Mouse (Mus musculus): ENCODE data around the gene Krtap16-3. TPM values are rescaled to one million over a fixed set of nuclear protein-coding genes. Genes with fewer than 3 reads are reported as not detected.

Krtap16-3 gene
- total RNA-seq (2017), result not detected in 3 replicates

DNA sequence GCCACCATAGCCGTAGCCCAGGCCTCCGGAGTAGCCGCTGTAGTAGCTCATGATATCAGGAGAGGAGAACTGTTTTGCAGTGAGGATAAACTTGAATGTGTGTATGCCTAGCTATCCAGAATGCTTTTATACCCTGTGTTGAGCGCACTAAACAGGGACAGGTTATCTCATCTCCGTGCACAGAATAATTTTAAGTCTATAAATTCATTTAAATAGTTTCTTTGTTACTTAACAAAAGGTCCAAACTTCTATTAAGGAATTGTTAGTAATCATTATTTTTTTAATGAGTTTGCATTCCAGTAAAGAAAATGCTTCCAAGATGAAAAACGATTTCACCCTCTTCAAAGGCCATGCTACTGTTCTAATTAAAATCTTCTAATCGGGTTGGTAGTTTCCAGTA, at the start of gene Krtap16-3:
Gene Krtap16-3 (minus strand): TSS at position 101 of the 400 bp plus-strand sequence.
- ATAC-seq (replicated peaks; ENCODE audit: insufficient number of reproducible peaks, low FRiP score, low TSS enrichment, poor library complexity, severe bottlenecking), result no peak

DNA sequence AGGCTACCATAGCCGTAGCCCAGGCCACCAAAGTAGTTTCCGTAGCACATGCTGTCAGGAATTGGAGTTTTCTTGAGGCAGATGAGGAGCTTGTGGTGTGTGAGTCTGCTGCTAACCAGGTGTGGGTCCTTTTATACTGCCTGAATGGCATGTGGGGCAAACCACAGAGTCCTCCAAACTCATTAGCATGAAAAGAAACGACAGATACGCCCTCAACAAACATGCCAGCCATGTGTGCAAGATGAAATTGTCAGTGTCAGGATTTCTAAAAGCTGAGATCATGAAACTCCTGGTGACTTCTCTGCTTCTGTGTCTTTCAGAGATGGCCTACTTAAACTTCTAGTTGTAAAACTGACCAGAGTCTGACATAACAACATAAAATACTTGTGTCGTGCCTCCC, 48.0 kb upstream of the Krtap16-3 start, which contains the start of gene Krtap22-2:
Gene Krtap22-2 (minus strand): TSS at position 101 of the 400 bp plus-strand sequence.
- no peak for ATAC-seq (replicated peaks; ENCODE audit: insufficient number of reproducible peaks, low FRiP score, low TSS enrichment, poor library complexity, severe bottlenecking)

DNA sequence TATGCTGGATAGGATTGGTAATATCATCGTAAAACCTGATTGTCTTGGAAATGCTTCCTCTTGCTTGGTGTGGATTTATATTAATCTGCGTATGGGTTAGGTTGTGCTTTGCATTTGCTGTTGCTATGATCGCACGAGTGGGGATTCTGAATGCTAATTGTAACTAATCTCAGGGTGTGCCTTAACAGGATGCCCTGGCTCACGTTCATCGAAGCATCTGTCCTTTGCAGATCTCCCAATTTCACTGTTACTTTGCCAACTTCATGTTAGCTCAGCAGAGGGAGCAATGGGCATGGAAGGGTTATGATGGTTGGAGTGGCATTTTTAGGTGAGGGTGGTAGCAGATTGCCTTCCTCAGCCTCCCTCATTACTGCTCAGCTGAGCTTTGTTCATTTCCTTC, 21.6 kb downstream of the Krtap16-3 start:
- ATAC-seq (replicated peaks; ENCODE audit: insufficient number of reproducible peaks, low FRiP score, low TSS enrichment, poor library complexity, severe bottlenecking), result no peak

DNA sequence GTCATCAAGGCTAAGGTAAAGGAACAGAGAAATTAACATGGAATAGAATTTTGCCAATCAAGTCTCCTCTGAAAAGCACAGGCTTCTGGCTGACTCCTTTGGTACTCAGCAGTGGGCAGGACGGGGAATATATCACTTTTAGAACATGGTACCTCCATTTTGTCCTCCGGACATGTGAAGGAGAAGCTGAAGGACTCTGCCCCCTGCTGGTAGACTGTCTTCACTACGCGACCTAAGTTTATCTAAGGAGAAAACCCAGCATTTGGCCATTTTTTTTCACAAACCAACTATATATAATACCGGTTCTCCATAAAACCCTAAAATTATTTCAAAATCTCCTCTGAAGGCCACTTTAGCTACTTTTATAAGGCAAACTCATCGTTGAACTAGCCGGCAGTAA, 24.4 kb downstream of the Krtap16-3 start:
- no peak for ATAC-seq (replicated peaks; ENCODE audit: insufficient number of reproducible peaks, low FRiP score, low TSS enrichment, poor library complexity, severe bottlenecking)

DNA sequence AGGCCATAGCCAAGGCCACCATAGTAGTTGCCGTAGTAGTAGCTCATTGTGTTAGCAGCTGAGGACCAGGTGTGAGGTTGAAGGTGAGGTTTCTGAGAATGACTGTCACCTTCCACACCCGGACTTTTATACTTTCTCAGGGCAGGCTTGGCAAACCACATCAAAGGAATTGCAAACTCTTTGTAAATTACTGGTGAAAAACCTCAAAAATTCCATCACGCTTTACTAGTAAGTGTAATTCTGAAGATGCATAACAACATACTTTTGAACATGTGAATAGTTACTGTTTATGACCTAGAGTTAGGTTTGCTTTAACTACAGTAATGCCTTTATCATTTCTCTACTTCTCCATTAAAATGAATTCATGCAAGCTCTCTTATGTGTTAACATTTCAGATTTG, 30.5 kb downstream of the Krtap16-3 start, which contains the start of gene Krtap19-9b:
Gene Krtap19-9b (minus strand): TSS at position 101 of the 400 bp plus-strand sequence.
- no peak for ATAC-seq (replicated peaks; ENCODE audit: insufficient number of reproducible peaks, low FRiP score, low TSS enrichment, poor library complexity, severe bottlenecking)

Other genes with a start within 250 kb of the Krtap16-3 start
- gene Krtap13-1, start 234.0 kb downstream of the Krtap16-3 start, total RNA-seq (2017), result not detected in 3 replicates
- gene Krtap13, start 211.2 kb downstream of the Krtap16-3 start, total RNA-seq (2017), result not detected in 3 replicates
- gene 2310034C09Rik, start 204.0 kb downstream of the Krtap16-3 start, total RNA-seq (2017), result not detected in 3 replicates
- not detected in 3 replicates for gene 2310057N15Rik, start 188.7 kb downstream of the Krtap16-3 start, total RNA-seq (2017)
- gene Gm5965, start 185.0 kb downstream of the Krtap16-3 start, total RNA-seq (2017), result not detected in 3 replicates
- gene Gm20741, start 150.7 kb downstream of the Krtap16-3 start, total RNA-seq (2017), result not detected in 3 replicates
- gene Krtap15, start 142.7 kb downstream of the Krtap16-3 start, total RNA-seq (2017), result not detected in 3 replicates
- gene Krtap14, start 136.7 kb downstream of the Krtap16-3 start, total RNA-seq (2017), result not detected in 3 replicates
- gene Krtap19-1, start 93.5 kb downstream of the Krtap16-3 start, total RNA-seq (2017), result not detected in 3 replicates
- not detected in 3 replicates for gene Krtap19-2, start 88.6 kb downstream of the Krtap16-3 start, total RNA-seq (2017)
- gene Krtap19-3, start 84.8 kb downstream of the Krtap16-3 start, total RNA-seq (2017), result not detected in 3 replicates
- not detected in 3 replicates for gene Krtap19-4, start 77.8 kb downstream of the Krtap16-3 start, total RNA-seq (2017)
- gene Krtap19-5, start 66.4 kb downstream of the Krtap16-3 start, total RNA-seq (2017), result not detected in 3 replicates
- gene Krtap19-9b, start 30.6 kb downstream of the Krtap16-3 start, total RNA-seq (2017), result not detected in 3 replicates
- not detected in 3 replicates for gene Krtap22-2, start 47.9 kb upstream of the Krtap16-3 start, total RNA-seq (2017)
- not detected in 3 replicates for gene Gm10229, start 52.4 kb upstream of the Krtap16-3 start, total RNA-seq (2017)
- not detected in 3 replicates for gene Krtap6-1, start 68.8 kb upstream of the Krtap16-3 start, total RNA-seq (2017)
- gene Gm10228, start 78.6 kb upstream of the Krtap16-3 start, total RNA-seq (2017), result not detected in 3 replicates
- gene Krtap6-5, start 85.0 kb upstream of the Krtap16-3 start, total RNA-seq (2017), result not detected in 3 replicates
- not detected in 3 replicates for gene 1110025L11Rik, start 101.1 kb upstream of the Krtap16-3 start, total RNA-seq (2017)
- gene Krtap6-3, start 121.1 kb upstream of the Krtap16-3 start, total RNA-seq (2017), result not detected in 3 replicates
- not detected in 3 replicates for gene Gm6358, start 178.0 kb upstream of the Krtap16-3 start, total RNA-seq (2017)
- not detected in 3 replicates for gene Gm10061, start 188.2 kb upstream of the Krtap16-3 start, total RNA-seq (2017)
- not detected in 3 replicates for gene Gm9789, start 195.1 kb upstream of the Krtap16-3 start, total RNA-seq (2017)
- not detected in 3 replicates for gene Gm7735, start 206.6 kb upstream of the Krtap16-3 start, total RNA-seq (2017)
- gene 1110057P08Rik, start 211.9 kb upstream of the Krtap16-3 start, total RNA-seq (2017), result not detected in 3 replicates
- not detected in 3 replicates for gene Krtap20-2, start 243.0 kb upstream of the Krtap16-3 start, total RNA-seq (2017)